Mouse (Mus musculus): ENCODE measurements around the gene Krtap31-2.

Krtap31-2 gene

GRCm38 (mm10) chr11:99935991-99936390 lies at the start of gene Krtap31-2:
Gene Krtap31-2, plus strand, starts transcription at chr11:99936291.
- in situ Hi-C loops (cut with MboI, MseI) = no loop called here

- in situ Hi-C loops (cut with MboI, MseI) = loop anchor here in 1 of 2 experiments (25.0 kb wide), 1 partner anchor 1130 kb away; no protein-coding TSS in a partner anchor
These were observed 28.5 kb upstream of the Krtap31-2 start, which contains the start of gene Krtap31-1 for GRCm38 (mm10) chr11:99907620-99908019. Gene Krtap31-1, plus strand, starts transcription at chr11:99907920.

- in situ Hi-C loops (cut with MboI, MseI) = loop anchor here in 1 of 2 experiments (25.0 kb wide), 1 partner anchor 1123 kb away; no protein-coding TSS in a partner anchor
These were observed 21.6 kb upstream of the Krtap31-2 start, which contains the start of gene Gm11565 for GRCm38 (mm10) chr11:99914451-99914850. Gene Gm11565, plus strand, starts transcription at chr11:99914751.

GRCm38 (mm10) chr11:99937751-99938264 lies 1.7 kb downstream of the Krtap31-2 start:
- in situ Hi-C loops (cut with MboI, MseI) = no loop called here

- in situ Hi-C loops (cut with MboI, MseI) = no loop called here
These were observed 12.1 kb downstream of the Krtap31-2 start, which contains the start of gene Krtap9-5 for GRCm38 (mm10) chr11:99948175-99948574. Gene Krtap9-5, plus strand, starts transcription at chr11:99948475.

GRCm38 (mm10) chr11:99964213-99964612 lies 28.1 kb downstream of the Krtap31-2 start:
- in situ Hi-C loops (cut with MboI, MseI) = no loop called here

GRCm38 (mm10) chr11:99965961-99966360 lies 29.9 kb downstream of the Krtap31-2 start:
- in situ Hi-C loops (cut with MboI, MseI) = no loop called here

- in situ Hi-C loops (cut with MboI, MseI) = no loop called here
These were observed 42.9 kb downstream of the Krtap31-2 start, which contains the start of gene Krtap29-1 for GRCm38 (mm10) chr11:99978953-99979352. Gene Krtap29-1, minus strand, starts transcription at chr11:99979053.

- in situ Hi-C loops (cut with MboI, MseI) = no loop called here
These were observed 46.6 kb downstream of the Krtap31-2 start for GRCm38 (mm10) chr11:99982731-99983130.

- in situ Hi-C loops (cut with MboI, MseI) = no loop called here
These were observed 47.4 kb downstream of the Krtap31-2 start for GRCm38 (mm10) chr11:99983442-99983841.

- in situ Hi-C loops (cut with MboI, MseI) = no loop called here
These were observed 49.4 kb downstream of the Krtap31-2 start for GRCm38 (mm10) chr11:99985291-99986092.

GRCm38 (mm10) chr11:99986180-99986647 lies 50.1 kb downstream of the Krtap31-2 start, which contains the start of gene Krtap16-1:
Gene Krtap16-1, minus strand, starts transcription at chr11:99986597.
- in situ Hi-C loops (cut with MboI, MseI) = no loop called here
